Mouse (Mus musculus) forebrain, embryonic 11.5 days (tissue): ENCODE data around the gene Gm47955. TPM values are rescaled to one million over a fixed set of nuclear protein-coding genes. Genes with fewer than 3 reads are reported as not detected.
A peak's percentile ranks its signal among the peaks of the same experiment; 100 is the strongest.
"Not testable (repeated sequence)": the region's sequence is repeated elsewhere in the genome, so short reads cannot be mapped to it uniquely, and the experiment has no call there.

Source experiments
- ATAC-seq: fragments of 200-750 bp; cut with Nextera tagmentation; replicated peaks from 2 replicates; pipeline ENCODE4 v1.8.0; 2017; ENCODE audit warnings: moderate TSS enrichment; ENCODE audit not compliant: low FRiP score
- DNase-seq: peaks from one replicate; pipeline ENCODE4 v3.0.0-alpha.2; 2017; ENCODE audit warnings: low spot score
- H3K27ac ChIP-seq: fragments of 300-500 bp; sonication (generic); 2 replicates; pipeline ENCODE4 v1.5.1; 2014; ENCODE audit warnings: low read depth, low read length
- H3K27me3 ChIP-seq: fragments of 300-500 bp; sonication (generic); 2 replicates; pipeline ENCODE4 v1.6.1; 2014; ENCODE audit warnings: mild to moderate bottlenecking, low read length, mixed read lengths; ENCODE audit not compliant: control insufficient read depth, insufficient read depth
- H3K36me3 ChIP-seq: fragments of 300-500 bp; sonication (generic); 2 replicates; pipeline ENCODE4 v1.6.1; 2014; ENCODE audit warnings: mild to moderate bottlenecking, low read length, moderate library complexity, mixed read lengths; ENCODE audit not compliant: control insufficient read depth, insufficient read depth
- H3K4me1 ChIP-seq: fragments of 300-500 bp; sonication (generic); replicated peaks from 2 replicates; pipeline ENCODE4 v1.6.1; 2014; ENCODE audit warnings: low read length, mixed read lengths; ENCODE audit not compliant: control insufficient read depth, insufficient read depth
- H3K4me2 ChIP-seq: fragments of 300-500 bp; sonication (generic); 2 replicates; pipeline ENCODE4 v1.6.1; 2014; ENCODE audit warnings: low read depth, mild to moderate bottlenecking, low read length, moderate library complexity, mixed read lengths; ENCODE audit not compliant: severe bottlenecking
- H3K4me3 ChIP-seq: fragments of 300-500 bp; sonication (generic); 2 replicates; pipeline ENCODE4 v1.5.1; 2014; ENCODE audit warnings: low read depth, low read length
- H3K9ac ChIP-seq: fragments of 300-500 bp; sonication (generic); 2 replicates; pipeline ENCODE4 v1.6.1; 2014; ENCODE audit warnings: low read length
- H3K9me3 ChIP-seq: fragments of 300-500 bp; sonication (generic); 2 replicates; pipeline ENCODE4 v1.6.1; 2016; ENCODE audit warnings: low read length, mixed read lengths; ENCODE audit not compliant: control insufficient read depth
- WGBS: fragments of 180-500 bp; shearing (Covaris S2); extraction: QIAGEN DNeasy Blood & Tissue Kit; methylation state at CpG from one replicate; pipeline ENCODE4 v1.1.7; 2014; 5-methylcytosine and 5-hydroxymethylcytosine counted together
- polyA plus RNA-seq: library from polyadenylated mRNA; unstranded; fragments of >200 nt; fragmentation: Nextera tagmentation; extraction: Ambion mirVana; gene quantifications from 2 replicates; pipeline ENCODE4 v1.2.1, GENCODE M21; 2014

Gm47955 gene
- polyA plus RNA-seq, 1 experiment from 2014 or later = not detected

GRCm38 (mm10) chr1:82977840-82978239 is 17.8 kb downstream of the Gm47955 start:
- no peaks in the 10 kb centered on the region for H3K9me3 ChIP-seq
- no peak overlapping the region for H3K4me3 ChIP-seq
- no peak overlapping the region for H3K27ac ChIP-seq
- ATAC-seq (no peak), DNase-seq (no peak)
- no peak overlapping the region for H3K9ac ChIP-seq
- H3K36me3 ChIP-seq = no peaks in the 10 kb centered on the region
- H3K4me1 ChIP-seq = no peaks in the 10 kb centered on the region
- no peaks in the 10 kb centered on the region for H3K27me3 ChIP-seq
- no peak overlapping the region for H3K4me2 ChIP-seq

- Histone ChIP-seq H3K36me3 (no peaks in the 10 kb centered on the region), H3K4me1 (no peaks in the 10 kb centered on the region), H3K4me3 (no peak overlapping the region), H3K4me2 (no peak overlapping the region), H3K27ac (no peak overlapping the region), H3K9ac (no peak overlapping the region), H3K9me3 (peaks cover 3% of the 10 kb centered on the region; the same call in 1 of the 2 replicates), H3K27me3 (no peaks in the 10 kb centered on the region)
- no peak for ATAC-seq
- no peak for DNase-seq
- WGBS = 95% methylated on average over 6 of the region's 6 CpGs
Observed at GRCm38 (mm10) chr1:82986738-82987137, 26.7 kb downstream of the Gm47955 start.

- Histone ChIP-seq H3K27me3 (no peaks in the 10 kb centered on the region), H3K9ac (no peak overlapping the region), H3K9me3 (peaks cover 3% of the 10 kb centered on the region; the same call in 1 of the 2 replicates), H3K4me1 (no peaks in the 10 kb centered on the region), H3K36me3 (no peaks in the 10 kb centered on the region), H3K27ac (no peak overlapping the region), H3K4me2 (no peak overlapping the region), H3K4me3 (no peak overlapping the region)
- ATAC-seq = peak; percentile 18; the same call in 1 of the 2 replicates
- no peak for DNase-seq
- 43% methylated on average over 4 of the region's 4 CpGs for WGBS
Observed at GRCm38 (mm10) chr1:82987530-82988198, 27.6 kb downstream of the Gm47955 start.

GRCm38 (mm10) chr1:82991062-82991461 is 31.0 kb downstream of the Gm47955 start:
- Histone ChIP-seq H3K27ac (no peak overlapping the region), H3K36me3 (no peaks in the 10 kb centered on the region), H3K4me2 (no peak overlapping the region), H3K4me3 (no peak overlapping the region), H3K4me1 (no peaks in the 10 kb centered on the region), H3K9ac (no peak overlapping the region), H3K9me3 (no peaks in the 10 kb centered on the region), H3K27me3 (no peaks in the 10 kb centered on the region)
- no peak for ATAC-seq
- DNase-seq = no peak
- WGBS = 85% methylated on average over 4 of the region's 4 CpGs

- no peak for DNase-seq
- H3K4me2 ChIP-seq = no peak overlapping the region
- H3K27me3 ChIP-seq = no peaks in the 10 kb centered on the region
- no peaks in the 10 kb centered on the region for H3K9me3 ChIP-seq
- H3K4me1 ChIP-seq = no peaks in the 10 kb centered on the region
- ATAC-seq = no peak
- no peak overlapping the region for H3K27ac ChIP-seq
- 85% methylated on average over 3 of the region's 3 CpGs for WGBS
- H3K4me3 ChIP-seq = no peak overlapping the region
- H3K36me3 ChIP-seq = no peaks in the 10 kb centered on the region
- H3K9ac ChIP-seq = no peak overlapping the region
Observed at GRCm38 (mm10) chr1:82991596-82991995, 31.5 kb downstream of the Gm47955 start.

DNA sequence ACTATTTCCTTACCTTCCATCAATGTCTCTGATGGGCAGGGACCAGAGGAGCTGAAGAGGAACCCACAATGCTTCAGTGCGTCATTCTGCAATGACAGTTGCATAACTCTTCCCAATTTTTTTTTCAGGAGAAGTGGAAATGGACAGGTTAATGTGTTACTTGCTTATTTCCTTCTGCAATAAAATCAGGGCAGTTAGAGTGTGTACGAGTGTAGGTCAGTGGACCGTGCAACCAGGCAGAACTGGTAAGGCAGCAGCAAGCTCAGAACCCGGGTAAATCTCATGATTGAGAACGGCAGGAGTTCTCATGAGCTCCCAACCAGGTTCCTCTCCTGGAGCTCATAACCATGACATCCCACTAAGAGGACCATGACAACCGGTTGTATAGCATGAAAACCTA is 32.0 kb downstream of the Gm47955 start:
- no peak overlapping the region for H3K4me3 ChIP-seq
- ATAC-seq = no peak
- no peaks in the 10 kb centered on the region for H3K9me3 ChIP-seq
- H3K4me2 ChIP-seq = no peak overlapping the region
- H3K27ac ChIP-seq = no peak overlapping the region
- no peak overlapping the region for H3K9ac ChIP-seq
- H3K36me3 ChIP-seq = no peaks in the 10 kb centered on the region
- WGBS = 92% methylated on average over 6 of the region's 6 CpGs
- no peaks in the 10 kb centered on the region for H3K4me1 ChIP-seq
- no peak for DNase-seq
- H3K27me3 ChIP-seq = no peaks in the 10 kb centered on the region

GRCm38 (mm10) chr1:82993947-82994346 is 33.9 kb downstream of the Gm47955 start:
- no peak for ATAC-seq
- Histone ChIP-seq H3K4me2 (no peak overlapping the region), H3K4me1 (no peaks in the 10 kb centered on the region), H3K36me3 (no peaks in the 10 kb centered on the region), H3K9ac (no peak overlapping the region), H3K9me3 (no peaks in the 10 kb centered on the region), H3K27me3 (no peaks in the 10 kb centered on the region), H3K4me3 (no peak overlapping the region), H3K27ac (no peak overlapping the region)
- no peak for DNase-seq
- 87% methylated on average over 3 of the region's 3 CpGs for WGBS

GRCm38 (mm10) chr1:83000306-83000705 is 40.2 kb downstream of the Gm47955 start, which contains the start of gene Gm47959:
Gm47959 (plus strand) TSS chr1:83000548.
- H3K4me3 ChIP-seq, H3K4me2 ChIP-seq, H3K4me1 ChIP-seq, H3K36me3 ChIP-seq, H3K27ac ChIP-seq, H3K27me3 ChIP-seq, H3K9ac ChIP-seq, ATAC-seq, DNase-seq, H3K9me3 ChIP-seq: not testable (repeated sequence)
- 97% methylated on average over 7 of the region's 9 CpGs for WGBS
